Mouse (Mus musculus) intestine, embryonic 16.5 days (tissue): ENCODE data around the gene Prdm16. TPM values are rescaled to one million over a fixed set of nuclear protein-coding genes. Genes with fewer than 3 reads are reported as not detected.
A peak's percentile ranks its signal among the peaks of the same experiment; 100 is the strongest.

Source experiments
- ATAC-seq: fragments of 200-750 bp; cut with Nextera tagmentation; 2 replicates; pipeline ENCODE4 v1.8.0; 2017; ENCODE audit warnings: moderate TSS enrichment, moderate library complexity
- H3K27ac ChIP-seq: fragments of 300-500 bp; sonication (generic); 2 replicates; pipeline ENCODE4 v1.5.1; 2014; ENCODE audit warnings: mild to moderate bottlenecking, low read length
- H3K27me3 ChIP-seq: fragments of 300-500 bp; sonication (generic); replicated peaks from 2 replicates; pipeline ENCODE4 v1.6.1; 2014; ENCODE audit warnings: low read length, control low read depth, mixed read lengths; ENCODE audit not compliant: control insufficient read depth, insufficient read depth
- H3K36me3 ChIP-seq: fragments of 300-500 bp; sonication (generic); 2 replicates; pipeline ENCODE4 v1.6.1; 2014; ENCODE audit warnings: low read length, control low read depth; ENCODE audit not compliant: control insufficient read depth, insufficient read depth
- H3K4me1 ChIP-seq: fragments of 300-500 bp; sonication (generic); 2 replicates; pipeline ENCODE4 v1.6.1; 2014; ENCODE audit warnings: low read length, control low read depth, mixed read lengths; ENCODE audit not compliant: control insufficient read depth, insufficient read depth
- H3K4me2 ChIP-seq: fragments of 300-500 bp; sonication (generic); 2 replicates; pipeline ENCODE4 v1.6.1; 2014; ENCODE audit warnings: low read depth, low read length, control low read depth
- H3K4me3 ChIP-seq: fragments of 300-500 bp; sonication (generic); 2 replicates; pipeline ENCODE4 v1.5.1; 2014; ENCODE audit warnings: mild to moderate bottlenecking, low read length
- H3K9ac ChIP-seq: fragments of 300-500 bp; sonication (generic); 2 replicates; pipeline ENCODE4 v1.6.1; 2014; ENCODE audit warnings: low read depth, low read length
- H3K9me3 ChIP-seq: fragments of 300-500 bp; sonication (generic); 2 replicates; pipeline ENCODE4 v1.6.1; 2016; ENCODE audit warnings: low read length, control low read depth; ENCODE audit not compliant: control insufficient read depth
- WGBS: fragments of 180-500 bp; shearing (Covaris S2); extraction: QIAGEN DNeasy Blood & Tissue Kit; methylation state at CpG from one replicate; pipeline ENCODE4 v1.1.7; 2014; 5-methylcytosine and 5-hydroxymethylcytosine counted together
- polyA plus RNA-seq: library from polyadenylated mRNA; unstranded; fragments of >200 nt; fragmentation: Nextera tagmentation; extraction: Ambion mirVana; gene quantifications from 2 replicates; pipeline ENCODE4 v1.2.1, GENCODE M21; 2015

Gene Prdm16
- polyA plus RNA-seq, 1 experiment from 2014 or later: 17.6 TPM

DNA sequence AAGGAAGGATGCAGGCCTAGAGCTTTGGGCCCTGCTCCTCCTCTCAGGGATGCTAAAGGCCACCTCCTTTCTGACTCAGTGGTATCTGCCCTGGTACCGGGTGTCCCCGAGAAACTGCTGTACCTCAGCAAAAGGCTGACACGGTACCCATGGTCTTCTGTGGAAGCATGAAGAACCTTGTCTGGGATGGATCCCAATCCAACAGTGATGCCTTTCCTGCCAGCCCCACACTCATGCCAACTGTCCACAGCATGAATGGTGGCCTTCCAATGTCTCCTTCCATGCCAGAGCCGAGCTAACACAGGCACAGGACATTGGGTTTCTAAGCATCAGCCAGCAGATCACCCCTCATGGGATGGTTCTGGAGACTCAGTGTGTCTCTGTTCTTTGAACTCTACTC lies 14.2 kb downstream of the Prdm16 start:
- no peak overlapping the region for H3K9ac ChIP-seq
- ATAC-seq: no peak
- peaks cover 18% of the 10 kb centered on the region for H3K4me1 ChIP-seq
- H3K36me3 ChIP-seq: no peaks in the 10 kb centered on the region
- H3K27me3 ChIP-seq: no peaks in the 10 kb centered on the region
- no peaks in the 10 kb centered on the region for H3K9me3 ChIP-seq
- no peak overlapping the region for H3K4me3 ChIP-seq
- WGBS: 91% methylated on average over 4 of the region's 4 CpGs
- H3K4me2 ChIP-seq: no peak overlapping the region
- no peak overlapping the region for H3K27ac ChIP-seq

DNA sequence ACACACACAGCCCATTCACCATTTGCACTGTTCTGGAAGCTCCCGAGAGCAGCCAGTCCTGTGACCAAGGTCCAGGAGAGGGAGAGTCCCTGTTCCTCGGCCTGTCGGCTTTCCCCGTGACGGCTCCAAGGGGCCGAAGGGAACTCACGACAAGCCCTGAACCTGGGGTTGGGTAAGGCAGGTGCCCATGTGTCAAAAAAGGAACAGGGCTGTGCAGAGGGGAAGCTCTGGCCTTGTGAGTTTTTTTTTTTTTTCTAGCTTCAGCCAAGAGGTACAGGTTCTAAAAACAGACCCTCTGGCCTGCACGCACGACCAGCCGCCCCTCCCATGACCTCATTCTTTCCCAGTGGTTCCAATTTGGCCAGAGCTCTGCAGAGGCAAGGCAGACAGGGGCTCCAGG lies 25.5 kb downstream of the Prdm16 start:
- Histone ChIP-seq H3K36me3 (no peaks in the 10 kb centered on the region), H3K9ac (no peak overlapping the region), H3K4me1 (no peaks in the 10 kb centered on the region), H3K27me3 (no peaks in the 10 kb centered on the region), H3K4me3 (no peak overlapping the region), H3K27ac (no peak overlapping the region), H3K9me3 (no peaks in the 10 kb centered on the region), H3K4me2 (no peak overlapping the region)
- 0 out of 2 replicates have a peak, but pooled peaks have one; percentile 58 for ATAC-seq
- 76% methylated on average over 10 of the region's 10 CpGs for WGBS

DNA sequence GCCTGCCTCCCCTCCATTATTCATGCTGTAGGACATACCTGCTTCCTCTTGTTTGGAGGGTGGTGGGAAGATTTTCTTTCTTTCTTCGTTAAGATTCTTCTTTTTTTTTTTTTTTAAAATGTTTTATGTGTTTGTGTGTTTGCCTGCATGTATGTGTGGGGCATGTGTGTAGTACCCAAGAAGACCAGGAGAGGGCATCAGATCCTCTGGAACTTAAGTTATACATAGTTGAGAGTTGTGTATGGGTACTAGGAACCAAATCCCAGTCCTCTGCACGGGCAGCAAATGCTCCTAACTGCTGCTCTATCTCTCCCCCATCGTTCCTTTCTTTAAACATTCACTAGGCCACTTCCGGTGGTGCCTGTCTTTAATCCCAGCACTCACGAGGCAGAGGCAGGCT lies 28.9 kb downstream of the Prdm16 start:
- Histone ChIP-seq H3K4me2 (no peak overlapping the region), H3K9ac (no peak overlapping the region), H3K27ac (no peak overlapping the region), H3K27me3 (no peaks in the 10 kb centered on the region), H3K36me3 (no peaks in the 10 kb centered on the region), H3K4me1 (no peaks in the 10 kb centered on the region), H3K4me3 (no peak overlapping the region), H3K9me3 (no peaks in the 10 kb centered on the region)
- no peak for ATAC-seq
- 84% methylated on average over 5 of the region's 5 CpGs for WGBS

GRCm38 (mm10) chr4:154604442-154604830 lies 32.2 kb downstream of the Prdm16 start:
- H3K9ac ChIP-seq: no peak overlapping the region
- H3K36me3 ChIP-seq: no peaks in the 10 kb centered on the region
- no peak overlapping the region for H3K4me3 ChIP-seq
- no peak for ATAC-seq
- no peaks in the 10 kb centered on the region for H3K9me3 ChIP-seq
- no peak overlapping the region for H3K4me2 ChIP-seq
- no peak overlapping the region for H3K27ac ChIP-seq
- no peaks in the 10 kb centered on the region for H3K4me1 ChIP-seq
- 69% methylated on average over 7 of the region's 7 CpGs for WGBS
- H3K27me3 ChIP-seq: no peaks in the 10 kb centered on the region

DNA sequence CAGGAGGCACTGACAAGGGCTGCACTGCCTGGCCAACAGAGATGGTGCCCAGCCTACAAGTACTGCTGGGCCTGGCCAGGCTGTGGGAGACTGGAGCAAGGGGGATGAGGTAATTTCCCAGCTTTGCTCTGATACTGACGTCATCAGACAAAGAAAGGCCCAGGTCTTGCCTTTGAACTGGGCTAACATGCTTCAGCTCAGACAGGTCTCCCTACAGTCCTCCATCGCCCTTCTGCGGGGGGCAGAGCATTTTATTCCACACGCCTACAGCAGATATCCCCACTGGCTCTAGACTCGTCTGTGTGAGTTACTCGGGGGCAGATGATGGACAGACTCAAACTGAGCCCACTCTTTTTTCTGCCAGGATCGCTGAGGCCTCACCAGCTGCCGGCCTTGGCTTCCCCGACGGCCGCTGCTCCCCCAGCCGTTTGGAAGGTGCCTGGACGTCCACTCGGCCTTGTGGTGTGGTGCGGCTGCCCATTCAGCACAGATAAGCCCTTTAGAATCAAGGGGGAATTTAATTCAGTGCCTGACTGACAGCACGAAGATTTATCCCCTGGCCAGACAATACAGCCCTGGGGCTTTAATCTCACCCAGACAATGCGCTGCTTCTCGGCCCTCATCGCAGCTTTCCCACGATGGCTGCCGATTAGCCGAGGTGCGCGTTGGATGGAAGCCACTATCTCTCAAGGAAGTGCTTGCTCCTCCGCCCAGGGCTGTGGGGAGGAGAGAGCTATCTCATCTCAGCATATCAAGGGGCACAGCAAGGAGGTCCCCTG lies 32.8 kb downstream of the Prdm16 start:
- no peaks in the 10 kb centered on the region for H3K9me3 ChIP-seq
- H3K4me2 ChIP-seq: no peak overlapping the region
- H3K36me3 ChIP-seq: no peaks in the 10 kb centered on the region
- 53% methylated on average over 25 of the region's 25 CpGs for WGBS
- ATAC-seq: peak; percentile 47; the same call in 1 of the 2 replicates
- H3K27ac ChIP-seq: no peak overlapping the region
- H3K27me3 ChIP-seq: no peaks in the 10 kb centered on the region
- H3K4me3 ChIP-seq: no peak overlapping the region
- no peaks in the 10 kb centered on the region for H3K4me1 ChIP-seq
- H3K9ac ChIP-seq: no peak overlapping the region

DNA sequence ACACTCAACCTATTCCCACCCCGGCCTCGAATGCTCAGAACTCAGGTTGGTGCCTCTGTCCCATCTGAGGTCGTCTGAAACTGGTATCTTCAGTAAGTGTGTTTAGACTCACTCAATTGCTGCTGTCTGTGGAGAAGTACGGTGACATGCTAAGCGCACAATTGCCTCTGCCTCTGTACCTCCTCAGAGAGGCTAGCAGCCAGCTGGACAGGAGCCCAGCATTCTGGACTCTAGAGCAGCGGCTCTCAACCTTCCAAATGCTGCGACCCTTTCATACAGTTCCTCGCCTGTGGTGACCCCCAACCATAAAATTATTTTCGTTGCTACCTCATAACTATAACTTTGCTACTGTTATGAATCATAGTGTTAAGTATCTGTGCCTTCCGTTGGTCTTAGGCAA lies 34.3 kb downstream of the Prdm16 start:
- Histone ChIP-seq H3K4me1 (peaks cover 3% of the 10 kb centered on the region; the same call in 1 of the 2 replicates), H3K36me3 (no peaks in the 10 kb centered on the region), H3K27ac (no peak overlapping the region), H3K9ac (no peak overlapping the region), H3K4me3 (no peak overlapping the region), H3K9me3 (no peaks in the 10 kb centered on the region), H3K27me3 (no peaks in the 10 kb centered on the region), H3K4me2 (no peak overlapping the region)
- ATAC-seq: no peak
- WGBS: 78% methylated on average over 10 of the region's 10 CpGs

- no peaks in the 10 kb centered on the region for H3K27me3 ChIP-seq
- no peak for ATAC-seq
- no peak overlapping the region for H3K4me2 ChIP-seq
- WGBS: 68% methylated on average over 3 of the region's 3 CpGs
- H3K36me3 ChIP-seq: no peaks in the 10 kb centered on the region
- peaks cover 6% of the 10 kb centered on the region; the same call in 1 of the 2 replicates for H3K4me1 ChIP-seq
- no peak overlapping the region for H3K4me3 ChIP-seq
- H3K27ac ChIP-seq: no peak overlapping the region
- no peaks in the 10 kb centered on the region for H3K9me3 ChIP-seq
- H3K9ac ChIP-seq: no peak overlapping the region
Measured at GRCm38 (mm10) chr4:154601006-154601405, 35.7 kb downstream of the Prdm16 start.

GRCm38 (mm10) chr4:154599977-154600376 lies 36.7 kb downstream of the Prdm16 start:
- H3K36me3 ChIP-seq: no peaks in the 10 kb centered on the region
- 43% methylated on average over 10 of the region's 10 CpGs for WGBS

DNA sequence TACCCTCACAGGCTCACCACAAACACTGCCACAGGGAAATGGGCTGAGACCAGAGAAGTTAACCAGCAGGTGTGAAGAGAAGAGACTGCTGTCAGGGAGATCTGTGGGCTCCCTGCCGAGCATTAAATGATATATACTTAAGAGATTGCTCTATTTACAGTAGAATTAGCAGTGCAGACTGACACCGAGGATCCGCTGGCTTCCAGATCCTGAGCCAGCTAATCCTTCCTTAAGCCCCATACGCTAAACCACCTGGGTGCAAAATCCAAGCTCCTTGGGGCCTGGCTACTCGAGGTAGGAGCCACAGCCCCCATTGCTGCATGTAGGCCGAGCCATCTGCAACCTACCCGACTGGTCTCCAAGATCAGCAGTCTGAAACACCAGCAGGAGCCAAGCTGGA lies 38.3 kb downstream of the Prdm16 start:
- Histone ChIP-seq H3K9ac (no peak overlapping the region), H3K36me3 (no peaks in the 10 kb centered on the region), H3K4me3 (no peak overlapping the region), H3K27me3 (no peaks in the 10 kb centered on the region), H3K4me1 (peaks cover 14% of the 10 kb centered on the region; the same call in 1 of the 2 replicates), H3K4me2 (no peak overlapping the region), H3K27ac (no peak overlapping the region), H3K9me3 (no peaks in the 10 kb centered on the region)
- ATAC-seq: no peak
- 40% methylated on average over 7 of the region's 7 CpGs for WGBS

More at GRCm38 (mm10) chr4:154599977-154600376, 36.7 kb downstream of the Prdm16 start:
- Histone ChIP-seq H3K9me3 (no peaks in the 10 kb centered on the region), H3K4me1 (peaks cover 8% of the 10 kb centered on the region; the same call in 1 of the 2 replicates), H3K4me3 (no peak overlapping the region), H3K27me3 (no peaks in the 10 kb centered on the region), H3K9ac (no peak overlapping the region), H3K27ac (no peak overlapping the region), H3K4me2 (no peak overlapping the region)
- no peak for ATAC-seq

DNA sequence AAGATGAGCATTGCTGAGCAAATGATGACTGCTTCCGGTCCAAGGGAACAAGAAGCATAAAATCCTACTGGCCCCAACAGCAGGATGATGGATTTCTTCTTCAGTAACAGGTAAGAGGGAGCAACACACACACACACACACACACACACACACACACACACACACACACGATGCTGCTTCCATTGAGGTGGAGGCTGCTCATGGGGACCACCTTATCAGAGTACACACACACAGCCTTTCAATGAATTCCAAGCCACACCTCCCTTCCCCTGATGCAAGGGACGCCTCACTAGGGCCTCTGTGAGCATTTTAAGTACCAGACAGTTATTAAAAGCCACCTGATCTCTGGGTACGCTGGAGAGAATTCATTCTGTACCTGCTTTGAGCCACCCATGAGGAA lies 39.9 kb downstream of the Prdm16 start:
- no peaks in the 10 kb centered on the region for H3K9me3 ChIP-seq
- ATAC-seq: no peak
- H3K27ac ChIP-seq: no peak overlapping the region
- H3K9ac ChIP-seq: no peak overlapping the region
- WGBS: 59% methylated on average over 4 of the region's 4 CpGs
- peaks cover 24% of the 10 kb centered on the region for H3K4me1 ChIP-seq
- H3K4me3 ChIP-seq: no peak overlapping the region
- H3K36me3 ChIP-seq: no peaks in the 10 kb centered on the region
- no peaks in the 10 kb centered on the region for H3K27me3 ChIP-seq
- no peak overlapping the region for H3K4me2 ChIP-seq
